Mouse (Mus musculus) monocyte, adult 2 months (primary cell): ENCODE results near the gene Gm10277.

ENCODE experiments used
- DNase-seq, 2 experiments: peaks; one replicate each; pipeline ENCODE4 v3.0.0; 2022; ENCODE audit warnings: low spot score in 2 of 2, low read depth in 1 of 2

The Gm10277 gene

DNA sequence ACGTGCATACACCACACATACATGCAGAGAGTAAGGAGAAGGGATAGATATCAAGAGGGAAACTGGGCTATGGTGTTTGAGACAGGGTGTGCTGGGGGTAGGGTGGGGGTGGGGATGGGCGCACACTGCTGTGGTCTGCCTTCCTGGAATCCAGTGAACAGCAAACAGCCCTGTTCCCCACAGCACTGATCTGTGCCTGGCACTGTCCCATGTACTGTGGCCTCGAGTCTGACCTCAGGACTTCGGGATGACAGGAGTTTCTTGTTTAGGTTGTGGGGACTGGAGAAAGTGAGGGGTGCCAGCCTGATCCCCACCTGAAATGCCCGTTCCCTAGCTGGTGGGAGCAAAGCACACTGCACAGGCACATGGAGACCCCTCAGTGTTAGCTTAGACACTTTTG is at the start of gene Gm10277:
Gene Gm10277 (minus strand): TSS at position 41 of the 400 bp plus-strand sequence.
- no peak for DNase-seq

DNA sequence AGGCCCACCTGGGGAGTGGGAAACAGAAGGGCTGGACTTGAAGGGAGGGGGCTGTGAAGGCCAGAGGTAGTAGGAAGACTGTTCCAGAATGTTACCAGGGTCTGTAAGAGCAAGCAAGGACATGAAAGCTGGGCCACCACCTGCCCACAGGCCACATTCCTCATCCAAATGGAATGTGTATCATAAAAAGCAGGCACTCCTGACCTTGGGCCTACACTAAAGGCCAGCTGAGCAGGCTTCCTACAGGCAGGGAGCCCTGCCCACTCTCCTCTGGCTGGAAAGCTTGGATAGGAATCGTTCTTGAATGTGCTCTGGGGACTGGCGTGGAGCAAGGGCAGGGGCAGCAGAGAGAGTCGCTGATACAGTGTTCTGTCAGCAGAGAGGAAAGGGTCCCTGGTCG is 49.2 kb upstream of the Gm10277 start:
- no peak for DNase-seq

DNA sequence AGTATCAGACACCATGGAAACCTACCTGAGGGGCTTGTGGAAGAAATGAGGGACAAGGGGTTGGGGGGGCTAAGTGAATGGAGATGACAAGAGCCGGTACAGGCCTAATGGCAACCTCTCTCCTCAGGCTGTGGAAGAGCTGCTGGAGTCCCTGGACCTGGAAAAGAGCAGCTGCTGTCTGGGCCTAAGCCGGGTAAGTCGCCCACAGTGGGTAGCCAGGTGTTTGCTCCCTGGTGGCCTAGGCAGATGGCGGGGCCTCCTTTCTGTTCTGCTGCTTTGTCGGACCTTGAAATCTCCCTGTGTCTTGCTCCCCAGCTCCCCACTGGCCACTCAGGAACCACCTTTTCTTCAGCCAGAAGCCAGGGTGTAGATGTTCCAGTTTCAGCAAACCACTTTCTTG is 48.7 kb upstream of the Gm10277 start:
- DNase-seq, result no peak

DNA sequence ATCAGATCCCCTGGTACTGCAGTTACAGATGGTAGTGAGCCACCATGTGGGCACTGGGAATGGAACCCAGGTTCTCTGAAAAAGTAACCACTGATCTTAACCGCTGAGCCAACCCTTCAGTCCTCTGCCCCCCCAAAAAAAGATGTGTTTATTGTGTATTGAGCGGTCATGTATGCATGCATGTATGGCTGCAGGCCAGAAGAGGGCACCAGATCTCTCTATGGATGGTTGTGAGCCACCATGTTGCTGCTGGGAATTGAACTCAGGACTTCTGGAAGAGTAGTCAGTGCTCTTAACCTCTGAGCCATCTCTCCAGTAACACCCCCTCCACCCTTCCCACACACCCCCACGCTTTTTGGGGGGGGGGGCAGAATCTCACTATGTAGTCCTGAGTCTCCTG is 47.6 kb upstream of the Gm10277 start:
- no peak for DNase-seq

DNA sequence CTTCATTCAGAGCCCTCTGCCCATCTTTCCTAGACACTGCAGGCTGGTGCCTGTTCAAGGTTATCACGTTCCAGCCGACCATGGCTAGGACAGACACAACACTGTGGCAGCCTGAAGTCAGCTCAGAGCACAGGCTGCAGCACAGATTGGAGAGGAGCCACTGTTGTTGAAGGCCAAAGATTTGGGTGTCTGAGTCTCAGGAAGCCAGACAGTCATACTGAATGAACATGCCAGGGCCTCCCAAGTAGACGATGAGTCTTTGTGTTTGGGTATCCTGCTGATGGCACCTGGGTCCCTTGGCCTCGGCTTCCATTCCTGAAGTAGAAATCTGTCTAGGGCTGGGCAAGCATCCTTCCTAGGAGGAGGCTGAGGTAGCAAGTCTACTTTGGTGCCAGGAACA is 45.0 kb upstream of the Gm10277 start:
- no peak for DNase-seq

DNA sequence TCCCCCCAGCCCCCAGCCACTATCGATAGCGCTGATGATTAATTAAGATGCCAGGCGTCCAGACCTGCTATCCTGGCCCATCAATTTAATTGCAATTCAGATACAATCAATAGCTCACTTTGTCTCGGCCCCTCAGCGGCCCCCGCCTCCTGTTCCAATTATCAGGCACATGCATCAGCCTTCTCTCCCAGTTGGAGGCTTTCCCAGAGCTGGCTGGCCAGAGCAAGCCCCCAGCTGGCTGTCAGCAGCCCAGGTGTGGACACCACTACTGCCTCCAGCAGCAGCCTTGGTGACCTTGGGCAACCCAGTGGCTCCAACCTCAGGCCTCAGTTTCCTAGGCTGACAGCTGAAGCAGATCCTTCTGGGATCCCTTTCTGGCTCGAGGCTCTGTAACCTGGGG is 43.3 kb upstream of the Gm10277 start:
- DNase-seq, result no peak

DNA sequence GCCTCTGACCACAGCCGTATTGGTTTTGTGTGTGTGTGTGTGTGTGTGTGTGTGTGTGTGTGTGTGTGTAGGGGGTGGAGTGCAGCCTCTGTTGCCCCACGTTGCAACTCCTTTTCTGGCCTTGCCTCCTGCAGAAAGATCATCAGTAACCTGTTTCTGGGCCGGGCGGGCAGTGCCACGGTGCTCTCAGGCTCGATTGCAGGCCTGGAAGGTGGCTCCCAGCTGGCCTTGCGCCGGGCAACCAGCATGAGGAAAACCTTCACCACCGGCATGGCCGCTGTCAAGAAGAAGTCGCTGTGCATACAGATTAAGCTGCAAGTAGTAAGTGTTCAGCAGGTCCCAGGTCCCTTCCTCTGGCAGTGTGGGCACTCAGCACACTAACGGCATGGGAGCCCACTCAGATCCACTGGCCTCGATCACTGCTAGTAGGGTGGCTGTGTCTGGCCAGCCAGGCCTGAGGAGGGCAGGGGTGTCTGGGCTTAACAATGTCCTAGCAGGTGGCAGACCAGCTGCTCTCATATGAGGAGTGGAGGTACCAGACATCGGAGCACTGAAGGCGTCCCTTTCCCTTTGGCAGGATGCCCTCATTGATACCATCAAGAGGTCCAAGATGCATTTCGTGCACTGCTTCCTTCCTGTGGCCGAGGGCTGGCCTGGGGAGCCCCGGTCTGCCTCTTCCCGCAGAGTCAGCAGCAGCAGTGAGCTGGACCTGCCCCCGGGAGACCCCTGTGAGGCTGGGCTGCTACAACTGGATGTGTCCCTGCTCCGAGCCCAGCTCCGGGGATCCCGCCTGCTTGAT is 41.7 kb upstream of the Gm10277 start:
- DNase-seq, result no peak

DNA sequence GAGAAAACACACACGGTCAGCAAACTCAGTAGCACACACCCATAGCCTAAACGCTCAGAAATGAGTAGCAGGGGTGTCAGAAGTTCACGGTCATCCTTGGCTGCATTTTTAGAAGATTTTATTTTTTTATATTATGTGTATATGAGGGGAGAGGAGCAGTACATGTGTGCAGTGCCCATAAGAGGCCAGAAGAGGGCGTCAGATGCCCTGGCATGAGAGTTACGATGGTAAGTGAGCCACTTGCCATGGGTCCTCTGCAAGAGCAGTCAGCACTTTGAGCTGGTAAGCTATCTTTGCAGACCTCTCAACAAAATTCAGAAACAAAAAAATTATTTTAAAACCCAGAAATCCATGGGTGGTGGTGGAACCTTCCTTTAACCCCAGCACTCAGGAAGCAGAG is 40.6 kb upstream of the Gm10277 start:
- DNase-seq, result no peak

DNA sequence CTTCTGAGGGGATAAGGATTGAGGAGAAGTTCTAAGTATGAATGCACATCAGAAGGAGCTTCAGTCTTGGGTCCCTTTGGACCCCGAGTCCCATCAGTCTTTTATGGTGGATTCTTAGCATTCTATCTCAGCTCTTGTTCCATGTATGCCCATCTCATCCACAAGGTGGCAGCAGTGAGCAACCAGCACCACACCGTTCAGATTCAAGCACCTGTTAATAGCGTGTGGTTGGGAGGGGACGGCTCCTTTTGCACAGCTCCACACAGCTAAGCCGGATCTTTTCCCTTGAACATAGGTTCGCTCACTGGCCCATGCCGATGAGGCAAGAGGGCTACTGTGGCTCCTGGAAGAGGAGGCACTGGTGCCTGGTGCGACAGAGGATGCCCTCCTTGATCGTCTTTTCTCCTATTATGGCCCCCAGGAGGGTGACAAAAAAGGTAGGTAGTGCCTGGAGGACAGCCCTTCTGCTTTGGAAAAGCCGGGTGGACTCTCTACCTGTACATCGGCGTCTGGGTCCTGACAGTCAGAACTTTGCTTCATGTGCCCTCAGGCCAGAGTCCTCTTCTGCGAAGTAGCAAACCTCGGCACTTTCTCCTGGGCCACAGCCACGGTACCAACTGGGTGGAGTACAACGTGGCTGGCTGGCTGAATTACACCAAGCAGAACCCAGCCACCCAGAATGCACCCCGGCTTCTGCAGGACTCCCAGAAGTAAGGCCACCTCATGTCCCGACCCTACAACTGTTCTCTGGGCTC is 39.9 kb upstream of the Gm10277 start:
- peak in 1 of 2 experiments; percentile 36 for DNase-seq

DNA sequence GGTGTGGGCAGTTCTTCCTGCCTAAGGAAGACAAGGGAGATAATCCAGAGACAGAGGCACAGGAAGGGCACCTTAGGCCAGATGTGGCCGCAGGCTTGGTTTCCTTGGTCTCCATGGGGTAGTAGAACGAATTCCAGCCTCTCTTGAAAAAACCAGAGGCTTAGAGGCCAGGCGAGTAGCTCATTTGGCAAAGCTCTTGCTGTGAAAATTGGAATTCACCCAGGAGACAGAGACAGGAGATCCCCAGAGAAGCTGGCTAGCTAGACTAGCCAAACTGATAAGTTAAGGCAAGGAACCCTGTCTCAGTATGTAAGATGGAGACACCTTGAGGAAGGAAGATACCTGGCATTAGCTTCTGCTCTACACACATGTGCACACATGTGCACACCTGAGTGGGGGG is 38.8 kb upstream of the Gm10277 start:
- no peak for DNase-seq

DNA sequence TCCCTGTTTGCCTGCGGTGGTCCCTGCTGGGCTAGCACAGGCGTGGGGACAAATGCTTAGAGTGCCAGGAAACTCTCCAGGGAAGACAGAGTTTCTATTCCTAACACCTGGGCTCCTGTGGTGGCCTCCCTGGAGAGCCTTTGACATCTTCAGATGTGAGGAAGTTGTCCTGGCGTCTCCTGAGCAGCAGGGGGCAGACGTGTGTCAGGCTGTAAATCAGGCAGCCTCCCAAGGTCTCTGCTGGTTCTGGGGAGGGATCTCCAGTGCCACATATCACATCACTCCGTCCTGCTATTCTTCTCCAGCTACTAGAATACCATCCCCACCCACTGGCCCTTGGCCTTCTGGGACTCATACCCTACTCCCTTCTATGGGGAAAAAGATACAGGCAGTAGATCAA is 38.3 kb upstream of the Gm10277 start:
- DNase-seq, result no peak

DNA sequence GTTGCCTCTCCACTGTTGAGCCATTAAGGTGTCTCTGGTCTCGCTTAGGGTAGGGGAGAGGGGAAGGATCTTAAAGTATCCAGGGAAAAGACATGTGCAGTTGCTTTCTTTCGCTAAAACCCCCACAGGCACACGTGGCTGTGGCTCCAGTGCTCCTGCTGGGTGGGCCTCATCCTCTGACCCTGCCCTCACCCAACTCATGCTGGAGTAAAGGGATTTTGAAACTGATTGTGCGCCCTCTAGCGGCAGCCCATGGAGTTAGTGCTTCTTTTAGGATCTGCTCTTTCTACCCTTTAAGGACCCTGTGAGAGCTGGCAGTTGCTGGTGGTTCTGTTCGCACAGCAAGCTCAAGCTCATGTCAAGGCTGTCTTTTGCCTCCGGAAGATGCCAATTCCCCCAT is 35.2 kb upstream of the Gm10277 start:
- peak in 1 of 2 experiments; percentile 52 for DNase-seq

DNA sequence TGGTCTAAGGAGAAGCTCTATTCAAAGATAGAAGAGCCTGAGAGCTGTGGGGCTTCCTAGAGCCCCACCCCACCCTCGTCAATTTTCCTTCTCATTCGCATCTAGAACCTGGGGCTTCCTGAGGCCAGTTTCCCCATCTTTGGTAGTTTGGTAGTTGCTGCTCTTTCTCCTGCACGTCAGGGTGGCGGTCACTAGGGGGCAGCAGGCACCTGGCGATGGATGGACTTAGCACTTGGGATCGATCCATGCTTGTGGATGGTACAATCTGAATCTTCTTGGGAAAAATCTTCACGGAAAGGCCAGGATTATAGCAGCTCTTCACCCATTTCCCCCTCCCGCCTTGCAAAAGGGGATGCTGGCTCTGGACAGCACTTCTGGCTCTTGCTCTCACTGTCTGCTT is 34.1 kb upstream of the Gm10277 start:
- DNase-seq, result no peak

DNA sequence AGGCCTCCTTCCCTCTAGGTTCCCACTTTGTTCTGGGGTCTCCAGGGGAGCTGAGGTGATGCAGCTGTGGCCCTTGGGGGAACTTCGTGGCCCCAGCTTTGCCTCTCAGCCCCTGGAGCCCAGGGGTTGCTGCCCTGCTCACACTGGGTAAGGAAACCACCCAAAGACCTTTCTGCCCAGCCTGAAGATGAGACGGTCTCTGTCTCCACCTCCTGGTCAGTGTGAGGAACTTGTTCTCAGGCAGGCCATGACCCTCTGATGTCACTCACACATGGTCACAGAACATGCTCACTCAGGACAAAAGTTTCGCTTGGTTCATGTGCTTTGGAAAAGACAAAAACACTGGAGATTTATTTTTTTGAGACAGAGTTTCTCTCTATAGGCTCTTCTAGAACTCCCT is 28.5 kb upstream of the Gm10277 start:
- peak in 1 of 2 experiments; percentile 58 for DNase-seq

DNA sequence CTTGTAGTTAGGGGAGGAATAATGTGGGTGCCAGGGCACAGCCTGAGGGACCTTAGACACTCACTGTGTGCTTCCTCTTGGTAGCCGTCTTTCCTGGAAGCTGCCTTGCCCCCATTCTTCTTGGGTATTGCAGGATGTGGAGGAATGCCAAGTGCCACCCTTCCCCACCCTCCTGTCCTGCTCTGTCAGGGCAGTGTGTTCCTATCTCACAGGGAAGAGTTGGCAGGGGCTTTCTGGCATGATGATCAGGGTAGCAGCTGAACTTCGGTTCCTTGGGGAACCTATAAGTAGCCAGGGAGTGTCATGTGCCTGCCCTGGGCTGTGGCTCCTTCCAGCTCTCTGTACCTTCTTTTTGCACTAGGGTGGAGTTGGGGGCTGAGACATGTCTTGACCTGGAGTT is 26.4 kb upstream of the Gm10277 start:
- no peak for DNase-seq

DNA sequence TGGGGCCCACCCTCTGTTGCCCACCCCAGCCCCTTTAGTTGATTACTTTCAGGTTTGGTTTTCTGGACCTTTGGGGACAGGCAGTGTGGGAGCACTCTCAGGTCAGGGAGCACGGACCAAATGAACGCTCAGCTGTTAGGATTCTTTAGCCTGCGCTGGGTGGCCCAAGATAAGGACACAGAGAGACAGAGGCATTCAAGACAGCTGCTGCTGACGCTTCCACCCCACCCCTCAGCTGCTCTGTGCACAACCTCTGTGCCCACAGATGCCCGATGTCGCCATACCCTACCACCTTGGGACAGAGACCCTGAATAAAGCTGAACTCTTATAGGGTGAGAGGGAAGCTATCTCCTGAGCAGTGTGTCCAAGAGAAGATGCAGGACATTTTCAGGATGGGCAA is 22.5 kb upstream of the Gm10277 start:
- DNase-seq, result no peak

DNA sequence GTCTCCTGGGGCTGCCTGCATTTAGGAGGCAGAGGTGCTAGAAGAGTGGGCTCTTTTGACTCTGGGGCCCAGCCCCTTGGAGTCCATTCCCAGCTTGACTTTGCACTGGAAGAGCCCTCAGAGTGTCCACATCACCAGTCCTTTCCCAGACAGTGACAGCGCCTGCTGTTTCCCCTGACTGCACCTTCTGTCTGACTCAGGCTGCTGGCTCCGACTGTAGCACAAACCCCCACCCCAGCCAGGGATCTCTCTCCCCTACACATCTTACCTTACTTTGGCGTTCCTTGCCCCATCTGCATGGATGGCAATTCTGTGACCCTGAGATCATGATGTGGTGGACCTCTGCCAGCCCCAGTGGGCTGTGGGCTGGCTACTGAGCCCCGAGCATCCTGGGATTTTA is 21.7 kb upstream of the Gm10277 start:
- DNase-seq, result no peak

DNA sequence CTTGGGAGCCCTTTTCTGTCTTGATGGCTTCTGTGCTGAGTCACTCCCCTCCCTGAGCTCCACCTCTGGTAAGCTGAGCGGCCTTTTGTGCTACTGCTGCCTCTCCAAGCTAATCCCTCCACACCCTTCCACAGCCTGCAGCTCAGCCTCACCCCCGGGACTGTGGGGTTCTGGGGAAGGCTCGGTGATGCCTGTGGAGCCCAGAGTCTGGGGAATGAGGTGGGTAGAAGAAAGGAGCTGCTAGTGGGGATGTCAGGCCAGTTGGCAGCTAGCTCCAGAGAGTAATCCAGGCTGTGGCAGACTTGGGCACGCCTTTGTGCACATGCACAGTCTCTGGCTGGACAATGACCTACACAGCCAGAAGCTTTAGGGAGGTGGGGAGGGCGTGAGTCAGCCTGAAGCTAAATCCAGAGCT is 20.5 kb upstream of the Gm10277 start:
- DNase-seq, result no peak

DNA sequence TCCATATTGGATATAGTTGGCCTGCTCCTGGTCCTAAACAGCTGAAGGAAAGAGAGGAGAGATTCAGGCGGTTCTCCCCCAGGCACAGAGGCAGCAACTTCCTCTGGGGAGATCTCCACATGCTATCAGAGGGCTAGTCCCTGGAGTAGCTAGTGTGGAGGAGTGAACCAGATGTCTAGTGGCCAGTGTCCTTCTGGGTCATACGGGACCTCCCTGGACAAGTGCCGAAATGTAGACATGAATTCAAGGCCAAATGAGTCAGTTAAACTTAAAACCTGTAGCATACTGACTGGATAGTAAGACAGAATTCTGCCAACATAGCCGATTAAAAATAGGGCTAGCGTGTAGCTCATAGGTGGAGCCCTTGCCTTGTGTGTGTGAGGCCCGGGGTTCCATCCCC is 19.3 kb upstream of the Gm10277 start:
- DNase-seq, result no peak

DNA sequence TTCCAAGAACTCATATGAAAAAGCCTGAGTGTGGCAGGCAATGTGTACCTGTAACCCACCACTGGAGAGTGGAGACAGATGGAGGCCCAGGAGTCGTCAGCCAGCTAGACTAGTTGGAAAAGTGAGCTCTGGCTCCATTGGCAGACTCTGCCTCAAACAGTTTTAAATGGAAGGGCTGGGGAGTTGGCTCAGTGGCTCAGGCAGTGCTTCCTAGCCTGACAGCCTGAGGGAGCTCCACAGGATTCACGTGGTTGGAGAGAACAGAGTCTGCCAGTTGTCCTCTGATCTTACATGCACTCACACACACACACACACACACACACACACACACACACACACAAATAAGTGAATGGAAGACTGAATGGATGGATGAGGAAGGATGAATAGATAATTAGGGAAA is 18.7 kb upstream of the Gm10277 start:
- no peak for DNase-seq

DNA sequence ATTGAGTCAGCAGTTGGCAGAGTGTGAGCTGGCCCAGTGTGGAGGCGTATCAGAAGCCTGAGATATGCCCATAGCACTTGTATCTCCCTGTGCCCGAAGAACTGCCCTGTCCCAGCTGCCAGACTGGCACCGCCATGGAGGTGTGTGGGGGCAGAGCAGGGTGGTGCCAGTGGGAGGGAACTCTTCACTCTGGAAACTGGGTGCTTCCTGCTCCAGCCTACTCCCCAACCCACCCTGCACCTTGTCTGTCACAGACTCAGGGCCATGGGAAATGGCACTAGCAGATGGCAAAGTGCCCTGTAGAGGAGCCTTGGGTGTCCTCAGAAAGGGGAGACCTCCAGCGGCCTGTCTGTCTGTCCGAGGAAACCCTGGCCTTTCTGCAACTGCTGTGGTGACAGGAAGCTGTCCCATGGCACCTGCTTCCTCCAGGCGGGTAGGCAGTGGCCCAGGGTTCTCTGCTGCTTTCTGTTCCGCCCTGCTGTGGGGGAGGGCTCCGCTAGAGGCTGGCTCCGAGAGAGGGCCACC is 14.9 kb upstream of the Gm10277 start:
- DNase-seq, result peak in 1 of 2 experiments; percentile 58
